Mouse (Mus musculus) urinary bladder, adult 2 months (tissue): ENCODE measurements at regions not wholly inside any gene's neighbourhood (a gene's known extent, or its start where the extent isn't known, plus 50 kb on each side); places are given as distances from the start of the nearest gene placed in this dataset.

Experiments used
- DNase-seq: peaks from one replicate; pipeline ENCODE4 v3.0.0; 2022; ENCODE audit warnings: low spot score

DNA sequence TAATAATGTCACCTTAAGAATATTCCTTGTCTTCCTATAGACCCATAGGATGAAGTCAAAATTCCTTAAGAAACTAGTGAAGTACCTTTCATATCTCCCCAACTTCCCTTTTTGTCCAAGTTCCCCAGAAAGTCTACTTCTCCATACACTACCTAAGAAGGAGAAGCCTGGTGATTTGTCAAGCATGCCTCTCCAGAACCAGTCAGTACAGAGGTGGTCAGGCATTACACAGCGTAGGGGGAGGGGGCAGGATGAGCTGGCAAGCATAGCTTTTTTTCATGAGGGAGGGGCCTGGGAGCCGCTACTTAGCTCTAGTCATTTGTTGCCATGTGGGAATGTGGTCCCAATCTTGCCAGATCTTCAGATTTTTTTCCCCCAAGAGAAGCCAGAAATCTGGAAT lies 54.0 kb upstream of the Satb2 start:
- no peak for DNase-seq

DNA sequence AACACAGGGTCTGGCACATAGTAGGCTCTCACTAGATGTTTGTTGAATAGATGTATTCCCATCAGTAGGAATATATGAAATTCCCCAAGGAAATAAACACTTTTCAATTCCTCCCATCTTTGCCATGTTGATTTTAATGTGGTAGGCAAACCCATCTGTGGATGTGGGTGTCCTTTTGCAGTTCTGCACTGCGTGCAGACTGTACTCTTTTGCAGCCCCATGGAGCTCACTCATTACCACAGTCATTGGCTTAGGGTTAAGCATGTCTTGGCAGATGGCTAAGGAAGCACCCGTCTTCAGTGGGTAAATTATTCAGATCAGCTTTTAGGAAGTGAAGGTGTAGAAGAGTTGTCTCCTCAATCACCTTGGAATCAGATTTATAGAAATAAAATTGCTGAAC lies 54.8 kb upstream of the Satb2 start:
- DNase-seq: no peak

DNA sequence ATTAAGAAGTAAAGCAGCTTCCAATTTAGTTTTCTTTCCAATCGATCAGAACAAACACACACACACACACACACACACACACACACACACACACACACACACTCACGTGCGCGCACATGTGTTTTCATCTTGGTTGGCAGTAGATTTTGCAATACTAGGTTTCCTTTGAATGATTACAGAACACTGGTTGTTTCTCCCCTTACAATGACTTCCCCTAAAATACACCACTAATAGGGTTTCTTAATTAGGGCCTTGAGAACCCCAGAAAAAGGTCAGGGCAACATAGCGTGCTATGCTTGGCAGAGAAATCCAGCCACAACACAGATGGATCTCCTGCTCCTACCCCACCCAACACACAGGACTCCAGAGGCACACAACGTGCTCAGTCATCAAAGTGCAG lies 56.0 kb upstream of the Satb2 start:
- no peak for DNase-seq

DNA sequence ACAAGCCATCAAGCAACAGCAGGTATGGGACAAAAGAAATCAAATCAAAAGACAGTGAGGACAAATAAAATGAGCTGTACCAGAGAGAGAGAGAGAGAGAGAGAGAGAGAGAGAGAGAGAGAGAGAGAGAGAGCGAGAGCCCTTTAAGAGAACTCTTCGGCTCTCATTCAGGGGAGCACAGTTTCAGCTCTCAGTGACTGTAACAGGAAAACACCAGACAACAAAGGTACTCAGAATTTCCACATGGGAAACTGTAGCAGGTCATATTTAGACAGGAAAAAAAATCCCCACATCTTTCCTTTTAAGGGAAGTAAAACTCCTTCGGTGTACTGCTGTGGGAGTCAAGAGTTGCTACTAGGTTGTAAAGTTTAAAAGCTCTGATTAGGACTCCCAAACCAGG lies 57.9 kb upstream of the Satb2 start:
- DNase-seq: no peak

DNA sequence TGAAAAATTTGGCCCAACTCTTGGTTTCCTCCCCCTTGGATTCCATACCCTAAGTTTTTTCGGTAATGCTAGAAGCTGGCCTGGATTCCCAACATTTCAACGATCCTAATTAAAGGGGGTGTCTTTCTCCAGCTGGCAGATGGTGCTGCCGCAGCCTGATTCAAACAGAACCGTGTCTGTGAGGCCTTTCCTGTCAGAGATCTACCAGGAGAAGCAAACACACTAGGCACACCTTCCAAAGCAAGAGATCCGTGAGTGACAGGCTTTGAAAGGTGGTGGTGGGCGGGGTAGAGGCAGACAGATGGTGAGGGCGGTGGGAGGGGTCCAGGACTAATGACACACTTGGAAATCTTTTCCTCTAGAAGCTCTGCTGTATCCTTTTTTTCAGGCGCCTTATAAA lies 61.8 kb upstream of the Satb2 start:
- no peak for DNase-seq

DNA sequence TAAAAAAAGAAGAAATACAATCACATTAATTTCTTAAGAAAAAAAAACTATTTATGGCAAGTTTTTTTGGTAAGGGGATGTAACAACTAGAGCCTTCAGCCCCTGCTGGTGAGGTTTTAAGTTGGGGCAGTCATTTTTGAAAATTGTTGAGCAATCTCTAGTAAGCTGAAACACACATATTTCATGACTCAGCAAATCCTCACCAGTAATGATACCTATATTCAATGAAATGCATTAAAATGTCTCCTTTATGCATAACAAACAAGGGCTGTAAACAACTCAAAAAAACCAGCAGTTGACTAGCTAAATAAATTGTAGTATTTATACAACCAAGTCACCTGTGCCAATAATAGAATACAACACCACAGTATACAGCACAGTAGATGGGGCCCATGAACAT lies 63.1 kb upstream of the Satb2 start:
- no peak for DNase-seq

DNA sequence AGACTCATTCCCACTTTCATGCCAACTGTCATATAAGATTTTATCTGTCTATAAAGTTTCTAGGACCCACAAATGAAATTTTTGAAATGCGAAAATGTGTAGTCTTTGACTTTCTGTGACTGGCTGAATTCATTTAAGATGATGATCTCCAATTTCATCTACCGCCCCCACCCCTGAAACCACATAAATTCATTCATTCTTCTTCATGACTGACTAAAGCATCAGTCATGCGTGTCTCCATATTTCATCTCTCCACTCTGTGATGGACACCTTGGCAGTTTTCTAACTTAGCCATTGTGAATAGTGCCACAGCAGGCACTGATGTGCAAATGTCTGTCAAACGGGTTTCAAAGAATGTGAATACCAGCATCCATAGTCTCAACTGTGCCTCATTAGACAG lies 75.4 kb upstream of the Satb2 start:
- no peak for DNase-seq

DNA sequence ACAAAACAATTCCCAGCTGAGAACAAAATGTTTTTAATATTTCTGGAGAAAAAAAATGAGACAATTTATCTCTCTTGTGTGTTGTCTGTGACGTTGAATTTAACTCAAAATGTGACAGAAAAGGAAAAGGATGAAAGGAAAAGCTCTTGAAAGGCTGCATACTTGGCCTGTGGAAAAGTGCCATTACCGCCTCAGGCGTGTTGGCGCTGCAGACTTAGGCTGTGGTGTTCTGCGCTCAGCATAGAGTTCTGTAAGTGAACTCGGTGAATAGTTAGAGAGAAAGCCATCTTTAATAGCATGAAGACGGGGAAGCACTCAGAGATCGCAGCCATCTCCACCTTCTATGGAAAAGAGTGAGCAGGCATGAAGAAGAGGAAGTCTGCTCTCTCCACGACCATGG lies 77.5 kb upstream of the Satb2 start:
- DNase-seq: no peak

DNA sequence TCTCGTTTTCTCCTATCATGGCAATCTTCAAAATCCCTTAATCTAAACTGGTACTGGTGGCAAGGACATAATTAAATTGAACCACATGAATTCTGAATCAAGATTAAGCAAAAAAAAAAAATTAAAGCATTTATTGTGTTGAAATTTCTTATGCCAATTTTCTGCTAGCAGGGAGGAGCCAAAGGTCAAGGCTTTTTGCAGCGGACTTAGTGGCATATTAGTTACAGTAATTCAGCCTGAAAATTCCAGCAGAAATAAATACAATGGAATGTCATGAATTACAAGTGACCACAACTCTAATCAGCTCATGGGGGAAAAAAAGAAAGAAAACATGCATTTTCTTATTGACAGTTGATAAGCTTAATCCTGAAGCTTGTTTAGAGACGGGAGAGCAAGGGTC lies 80.8 kb upstream of the Satb2 start:
- no peak for DNase-seq

DNA sequence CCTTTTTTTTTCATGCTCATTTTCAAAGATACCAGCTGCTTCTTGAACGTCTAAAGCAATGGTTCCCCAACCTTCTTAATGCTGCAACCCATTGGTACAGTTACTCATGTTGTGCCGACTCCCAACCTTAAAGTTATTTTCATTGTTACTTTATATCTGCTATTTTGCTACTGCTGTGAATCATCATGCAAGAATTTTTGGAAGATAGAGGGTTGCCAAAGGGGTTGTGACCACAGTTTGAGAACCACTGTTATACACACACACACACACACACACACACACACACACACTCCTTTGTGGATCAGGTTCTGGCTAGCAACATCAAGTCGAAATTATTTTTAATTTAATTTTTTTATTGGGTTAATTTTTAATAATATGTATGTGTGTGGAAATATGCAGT lies 96.8 kb upstream of the Satb2 start:
- DNase-seq: no peak

DNA sequence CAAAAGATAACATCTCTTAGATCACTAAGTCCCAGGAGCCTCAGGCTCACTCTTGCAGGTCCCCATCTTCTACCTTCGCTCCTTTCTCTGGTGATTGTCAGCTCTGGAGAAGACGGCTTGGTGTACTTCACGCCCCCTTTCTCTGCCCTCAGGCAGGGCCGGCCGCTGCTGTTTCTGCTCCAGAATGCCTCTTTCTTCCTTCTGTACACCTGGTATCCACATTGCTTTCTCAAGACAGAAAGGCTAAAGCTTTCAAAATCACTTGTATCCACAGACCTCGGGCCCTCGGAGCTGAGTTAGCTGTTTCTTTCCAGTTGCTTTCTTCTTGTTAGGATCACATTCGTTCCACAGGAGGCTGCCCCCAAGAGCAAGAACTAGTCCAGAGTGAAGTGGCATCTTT lies 98.2 kb upstream of the Satb2 start:
- DNase-seq: no peak

DNA sequence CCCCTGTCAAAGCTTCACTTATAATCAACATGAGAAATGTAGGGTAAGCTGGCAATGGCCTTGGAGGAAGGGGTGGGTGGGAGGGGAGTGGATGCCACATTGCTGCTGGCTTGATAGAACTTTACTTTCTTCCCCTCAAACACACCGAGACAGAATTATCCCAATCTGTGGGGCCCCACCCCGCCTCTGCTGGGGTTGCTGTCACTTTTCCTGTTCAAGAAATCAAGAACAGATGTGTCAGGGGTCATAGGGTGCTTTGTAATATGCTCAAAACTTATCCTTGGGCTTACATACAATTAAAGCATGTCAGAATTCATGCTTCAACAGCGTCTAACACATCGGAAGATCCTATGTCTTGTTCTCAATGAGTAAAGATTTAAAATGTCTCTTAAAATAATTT lies 101.9 kb upstream of the Satb2 start:
- DNase-seq: no peak

DNA sequence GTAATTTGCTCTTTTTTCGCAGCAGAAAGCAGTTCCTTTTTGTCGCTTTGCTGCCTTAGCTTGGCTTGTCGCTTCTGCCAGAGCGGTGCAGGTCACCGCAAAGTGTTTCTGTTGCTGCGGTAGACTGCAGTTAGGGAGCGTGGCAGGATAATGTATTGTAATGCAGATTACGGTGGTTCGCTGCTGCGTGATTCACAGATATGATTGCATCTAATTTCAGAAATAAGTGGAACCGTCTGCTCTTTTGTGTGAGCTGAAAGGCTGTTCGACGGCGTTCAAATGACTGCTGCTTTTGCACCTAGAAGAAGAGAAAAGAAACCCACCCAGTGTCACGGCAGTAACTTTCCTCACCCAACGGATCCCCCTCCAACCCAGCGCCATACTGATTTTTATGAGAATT lies 104.7 kb upstream of the Satb2 start:
- no peak for DNase-seq

DNA sequence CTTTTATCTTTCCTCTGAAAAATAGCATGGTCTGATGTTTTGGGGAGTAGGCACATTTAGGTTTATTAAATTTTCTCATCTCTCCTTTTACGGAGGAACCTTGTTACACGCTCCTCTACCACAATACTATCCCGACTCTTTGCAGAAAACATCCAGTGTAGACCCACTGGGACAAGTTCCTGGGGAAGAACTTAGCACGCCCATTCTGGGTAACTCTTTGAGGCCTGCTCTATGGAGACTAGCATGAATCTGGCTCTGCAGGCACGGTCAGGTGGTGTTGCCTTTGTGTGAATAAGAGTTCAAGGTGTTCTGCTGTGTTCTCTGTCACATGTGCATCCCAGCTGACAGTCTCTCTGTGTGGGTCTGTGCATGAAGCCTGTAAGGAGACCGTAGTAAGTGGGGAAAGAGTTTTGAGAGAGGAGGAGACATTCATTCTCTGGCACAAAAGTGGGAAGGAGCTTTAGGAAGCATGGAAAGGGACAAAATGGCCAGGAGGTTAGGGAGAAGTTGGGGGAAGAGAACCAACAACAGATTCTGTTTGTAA lies 105.2 kb upstream of the Satb2 start:
- DNase-seq: no peak

DNA sequence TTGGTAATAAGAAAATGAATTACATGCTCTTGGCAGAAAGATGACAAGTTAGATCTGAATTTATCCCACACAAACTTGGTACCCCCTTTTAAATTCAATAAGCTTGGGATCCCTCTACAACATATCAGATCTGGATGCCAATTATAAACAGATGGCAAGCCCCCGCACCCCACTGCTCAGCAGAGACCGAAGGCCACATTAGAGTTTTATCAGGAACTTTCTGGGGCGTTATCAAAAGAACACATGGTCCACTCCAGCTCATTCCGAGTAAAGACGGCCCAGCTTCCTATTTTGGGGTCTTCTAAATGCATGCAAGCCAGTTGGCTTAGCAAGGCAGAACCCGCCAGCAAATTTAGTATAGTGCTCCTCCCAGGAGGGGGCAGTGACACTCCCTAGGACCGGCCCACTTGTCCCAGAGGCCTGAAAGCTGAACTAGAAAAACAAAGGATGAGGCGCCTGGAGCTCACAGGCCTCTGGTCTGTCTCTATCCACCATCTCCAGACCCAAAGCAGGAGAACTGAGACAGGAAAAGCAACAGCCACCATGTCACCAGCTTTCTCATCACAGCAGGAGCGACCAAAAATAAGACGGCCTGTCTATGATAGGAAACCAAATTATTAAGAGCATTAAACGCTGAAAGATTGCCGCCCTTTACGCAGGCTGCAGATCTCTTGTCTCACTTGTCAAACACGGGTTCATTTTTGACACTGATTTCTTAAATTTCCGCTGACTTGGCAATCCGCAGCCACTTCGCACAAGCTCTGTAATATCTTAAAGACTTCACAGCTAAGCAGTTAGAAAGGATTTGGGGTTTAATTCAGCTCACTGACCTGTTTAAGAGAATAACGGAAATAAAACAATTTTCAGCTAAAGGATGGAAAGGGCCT lies 117.2 kb upstream of the Satb2 start:
- no peak for DNase-seq

DNA sequence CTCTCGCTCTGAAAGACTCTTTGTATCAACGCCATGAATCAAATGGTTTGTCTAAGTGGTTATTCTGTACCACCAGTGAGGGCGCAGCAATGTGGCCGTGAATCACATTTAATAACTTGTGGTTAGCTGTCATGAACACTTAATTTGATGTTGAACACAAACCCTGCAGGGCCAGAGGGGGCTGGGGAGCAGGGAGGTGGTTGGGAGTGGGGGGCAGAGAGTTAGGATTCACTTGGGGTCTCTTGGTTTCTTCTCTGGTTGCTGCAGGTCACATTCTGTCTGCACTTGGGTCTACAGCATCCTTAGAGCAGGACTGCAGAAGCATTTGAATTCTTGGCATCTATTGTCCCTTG lies 117.8 kb upstream of the Satb2 start:
- no peak for DNase-seq

DNA sequence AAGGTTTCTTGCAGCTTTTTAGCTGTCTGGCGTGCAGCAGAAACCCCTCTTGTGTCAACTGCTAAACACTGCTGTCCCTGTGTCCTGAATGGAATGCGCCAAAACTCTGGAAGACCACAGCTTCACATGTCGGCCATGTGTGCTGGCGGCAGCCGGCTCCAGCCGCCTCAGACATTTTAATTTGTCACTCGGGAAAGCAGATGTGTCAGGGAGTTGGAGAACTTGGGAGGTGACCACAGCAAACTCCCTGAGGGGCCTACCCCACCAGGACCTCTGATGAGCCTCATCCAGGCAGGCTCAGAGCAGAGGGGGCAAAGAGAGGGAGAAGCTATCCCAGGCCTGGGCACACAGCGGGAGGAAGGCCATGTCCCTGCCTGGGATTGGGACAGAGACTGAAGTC lies 118.3 kb upstream of the Satb2 start:
- no peak for DNase-seq

DNA sequence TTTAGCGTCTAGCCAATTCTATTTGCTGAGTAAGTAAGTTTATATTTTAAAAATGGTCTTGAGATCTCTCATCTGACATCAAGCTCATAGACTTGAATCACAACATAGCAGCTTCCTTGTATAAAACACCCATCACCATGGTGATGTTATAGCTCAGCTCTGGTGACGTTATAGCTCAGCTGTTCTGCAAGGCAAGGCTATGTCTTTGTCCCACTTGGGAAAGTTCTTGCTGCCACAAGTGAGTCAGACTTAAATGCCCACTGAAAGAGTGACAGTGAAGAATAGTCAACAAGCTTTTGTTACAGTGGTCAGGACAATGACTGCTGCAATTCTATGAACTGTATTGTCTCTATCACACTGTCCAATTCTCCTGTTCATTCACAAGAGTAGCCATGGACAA lies 122.2 kb upstream of the Satb2 start:
- no peak for DNase-seq

DNA sequence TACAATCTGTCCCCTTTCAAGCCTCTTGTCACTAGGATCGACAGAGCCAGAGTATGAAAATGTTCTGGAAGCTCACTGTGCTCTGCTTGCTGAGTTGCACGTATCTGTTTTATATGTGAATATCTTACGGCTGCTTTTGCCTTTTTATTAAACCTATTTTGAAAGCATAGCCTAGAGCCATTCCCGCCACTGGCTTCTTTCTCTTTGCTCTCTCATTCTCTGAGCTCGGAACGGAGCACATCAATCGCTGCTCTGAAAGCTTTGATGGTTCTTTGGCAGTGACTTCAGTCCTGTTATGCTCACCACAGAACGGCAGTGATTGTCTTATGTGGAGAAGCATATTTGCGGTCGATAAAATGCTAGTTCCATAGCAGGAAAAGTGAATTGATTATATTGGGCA lies 128.9 kb upstream of the Satb2 start:
- DNase-seq: no peak

DNA sequence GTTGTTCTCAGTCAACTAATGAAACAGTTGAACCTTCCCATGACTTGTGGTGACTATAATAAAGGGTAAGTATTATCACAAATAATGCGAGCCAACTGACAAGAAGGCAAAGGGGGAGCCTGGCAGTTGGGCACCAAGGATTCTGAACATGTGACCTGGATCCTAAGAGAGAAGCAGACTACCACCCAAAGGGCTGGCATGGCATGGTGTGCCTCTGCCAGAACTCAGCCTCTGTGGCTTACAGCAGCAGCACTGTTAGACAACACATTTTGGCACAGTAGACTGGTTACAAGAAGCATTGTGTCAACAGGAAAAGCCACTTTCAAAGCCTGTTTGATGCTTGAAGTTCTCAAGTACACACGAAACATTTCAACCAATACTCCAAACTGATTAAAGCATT lies 142.2 kb upstream of the Satb2 start:
- DNase-seq: no peak

DNA sequence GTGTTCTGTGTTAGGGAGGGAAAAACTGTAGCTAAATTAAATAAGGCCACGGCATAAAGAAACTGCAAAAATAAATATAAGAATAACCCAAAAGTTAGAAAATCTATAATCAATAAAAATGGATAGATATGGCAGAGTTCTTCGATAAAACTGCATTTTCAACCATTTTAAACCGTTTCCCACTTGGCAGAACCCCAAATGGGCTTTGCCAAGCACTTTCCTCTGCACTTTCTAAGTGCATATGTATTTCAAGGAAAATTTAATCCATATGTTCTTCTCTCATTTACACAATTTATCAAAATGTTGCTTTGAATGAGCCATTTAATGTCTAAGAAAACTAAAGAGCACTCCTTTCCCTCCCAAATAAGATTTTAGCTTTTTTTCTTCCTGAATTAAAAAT lies 165.7 kb upstream of the Satb2 start:
- no peak for DNase-seq

DNA sequence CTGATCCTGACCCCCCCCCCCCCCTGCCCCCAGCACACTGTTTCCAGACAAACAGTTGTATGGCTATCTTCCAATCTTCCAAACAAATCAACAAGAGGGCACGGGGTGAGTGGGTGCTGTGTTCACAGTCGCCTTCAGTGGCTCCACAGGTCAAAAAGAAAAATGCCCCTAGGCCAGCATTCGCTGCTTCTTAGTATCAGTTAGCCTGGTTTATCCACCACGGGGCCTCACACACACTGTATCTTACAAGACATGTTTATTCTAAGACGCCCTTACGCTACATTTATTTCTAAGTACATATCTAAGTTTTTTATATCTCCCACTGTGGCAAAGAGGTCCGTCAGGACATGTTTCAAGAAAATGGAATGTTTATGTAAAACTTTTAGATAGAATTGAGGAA lies 177.4 kb upstream of the Satb2 start:
- no peak for DNase-seq

DNA sequence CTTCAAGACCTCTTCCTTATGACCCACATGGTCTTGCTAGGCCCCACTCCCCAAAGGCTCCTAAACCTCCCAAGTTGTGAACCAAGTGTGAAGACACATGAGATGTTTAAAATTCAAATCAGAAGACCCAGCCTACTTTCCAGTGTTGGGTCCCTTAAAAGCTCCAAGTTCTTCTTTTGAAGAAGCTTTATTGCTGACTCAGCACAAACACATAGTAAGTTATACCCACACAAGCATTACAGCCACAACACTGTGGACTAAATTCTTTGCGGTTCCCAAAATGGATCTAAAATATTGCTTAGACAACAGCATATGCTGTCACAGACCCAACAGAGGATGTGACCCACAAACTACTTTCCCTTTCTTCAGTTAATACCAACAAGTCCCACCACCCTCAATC lies 186.0 kb upstream of the Satb2 start:
- DNase-seq: no peak

DNA sequence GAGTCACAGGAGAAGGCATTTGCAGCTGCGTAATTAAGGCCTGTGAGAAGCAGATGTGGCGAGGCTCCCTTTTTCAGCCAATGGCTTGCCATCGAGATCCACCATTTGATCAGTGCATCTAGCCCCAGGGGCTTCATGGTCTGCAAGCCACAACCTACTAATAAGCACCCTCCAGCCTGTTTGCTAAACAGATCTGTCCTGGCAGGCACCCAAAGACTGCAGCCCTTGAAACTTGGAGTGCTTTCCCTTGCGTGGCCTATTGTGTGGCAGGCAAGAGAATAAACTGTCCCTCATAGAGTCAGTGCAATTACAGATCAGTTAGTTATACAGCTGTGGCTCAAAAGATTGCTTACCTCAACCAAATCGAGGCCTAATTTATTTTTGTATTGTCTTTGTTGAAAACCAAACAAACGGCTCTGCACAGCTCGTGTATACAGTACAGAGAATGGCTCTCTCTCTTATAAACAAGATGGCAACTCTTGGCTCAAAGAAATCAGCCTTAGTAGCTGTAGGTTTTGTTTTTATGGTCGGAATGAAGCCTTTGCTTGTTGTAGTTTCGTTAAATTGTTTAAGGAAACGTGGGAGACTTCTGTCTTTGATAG lies 195.9 kb upstream of the Satb2 start:
- DNase-seq: no peak
